Mouse (Mus musculus) neural tube, embryonic 15.5 days (tissue): ENCODE measurements around the gene R3hdm2. TPM values are rescaled to one million over a fixed set of nuclear protein-coding genes. Genes with fewer than 3 reads are reported as not detected.
A peak's percentile ranks its signal among the peaks of the same experiment; 100 is the strongest.

Experiments
- ATAC-seq: fragments of 200-750 bp; cut with Nextera tagmentation; 2 replicates; pipeline ENCODE4 v1.8.0; 2017; ENCODE audit warnings: mild to moderate bottlenecking, moderate TSS enrichment, moderate library complexity; ENCODE audit not compliant: low FRiP score
- H3K27ac ChIP-seq: fragments of 300-500 bp; sonication (generic); replicated peaks from 2 replicates; pipeline ENCODE4 v1.5.1; 2015; ENCODE audit warnings: mild to moderate bottlenecking, inconsistent platforms
- H3K27me3 ChIP-seq: fragments of 300-500 bp; sonication (generic); replicated peaks from 2 replicates; pipeline ENCODE4 v1.6.1; 2015; ENCODE audit warnings: inconsistent platforms
- H3K36me3 ChIP-seq: fragments of 300-500 bp; sonication (generic); 2 replicates; pipeline ENCODE4 v1.6.1; 2015; ENCODE audit warnings: inconsistent platforms
- H3K4me1 ChIP-seq: fragments of 300-500 bp; sonication (generic); 2 replicates; pipeline ENCODE4 v1.6.1; 2015; ENCODE audit warnings: inconsistent platforms
- H3K4me2 ChIP-seq: fragments of 300-500 bp; sonication (generic); 2 replicates; pipeline ENCODE4 v1.6.1; 2015; ENCODE audit warnings: inconsistent platforms, mild to moderate bottlenecking, moderate library complexity
- H3K4me3 ChIP-seq: fragments of 300-500 bp; sonication (generic); replicated peaks from 2 replicates; pipeline ENCODE4 v1.5.1; 2015; ENCODE audit warnings: mild to moderate bottlenecking, inconsistent platforms
- H3K9ac ChIP-seq: fragments of 300-500 bp; sonication (generic); replicated peaks from 2 replicates; pipeline ENCODE4 v1.6.1; 2015; ENCODE audit warnings: mild to moderate bottlenecking, inconsistent platforms
- H3K9me3 ChIP-seq: fragments of 300-500 bp; sonication (generic); replicated peaks from 2 replicates; pipeline ENCODE4 v1.6.1; 2016; ENCODE audit warnings: inconsistent platforms
- WGBS: fragments of 180-500 bp; shearing (Covaris S2); methylation state at CpG from one replicate; pipeline ENCODE4 v1.1.7; 2015; ENCODE audit warnings: mixed read lengths; 5-methylcytosine and 5-hydroxymethylcytosine counted together
- polyA plus RNA-seq: library from polyadenylated mRNA; unstranded; fragments of >200 nt; fragmentation: Nextera tagmentation; extraction: Ambion mirVana; gene quantifications from 2 replicates; pipeline ENCODE4 v1.2.1, GENCODE M21; 2015

The R3hdm2 gene
- polyA plus RNA-seq: 30.7 and 34.5 TPM in 2 replicates

DNA sequence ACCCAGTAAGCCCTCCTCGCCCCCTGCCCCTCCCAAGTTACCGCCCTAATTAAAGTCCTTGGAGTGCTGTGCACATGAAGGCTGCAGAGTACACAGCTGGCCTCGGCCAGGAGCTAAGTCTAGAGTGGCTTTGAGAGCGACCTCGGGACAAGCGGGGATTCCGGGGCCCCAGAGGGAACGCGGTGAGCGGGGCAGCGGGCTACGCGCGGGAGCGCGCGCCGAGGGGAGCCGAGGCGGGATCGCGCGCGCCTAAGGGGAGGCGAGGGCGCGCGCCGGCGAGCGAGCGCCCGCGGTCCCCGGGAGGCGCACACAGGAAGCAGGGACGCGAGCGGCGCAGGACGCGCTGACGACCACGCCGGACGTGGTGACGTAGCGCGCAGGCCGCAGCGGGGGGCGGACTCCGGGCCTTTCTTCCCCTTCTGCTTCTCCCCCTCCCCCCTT, at the start of gene R3hdm2:
R3hdm2 (plus strand) TSS at position 77 of the 441 bp plus-strand sequence.
- under 1% methylated on average over 24 of the region's 53 CpGs for WGBS
- H3K27me3 ChIP-seq: no peaks in the 10 kb centered on the region
- H3K9ac ChIP-seq: peak within 1 kb of the TSS; percentile 89
- no peaks in the 10 kb centered on the region for H3K9me3 ChIP-seq
- H3K4me1 ChIP-seq: peaks cover 28% of the 10 kb centered on the region
- peak within 1 kb of the TSS; percentile 69 for H3K4me3 ChIP-seq
- peak; percentile 95 for ATAC-seq
- H3K27ac ChIP-seq: peak within 1 kb of the TSS; percentile 93
- no peaks in the 10 kb centered on the region for H3K36me3 ChIP-seq
- peak within 1 kb of the TSS; percentile 75 for H3K4me2 ChIP-seq

DNA sequence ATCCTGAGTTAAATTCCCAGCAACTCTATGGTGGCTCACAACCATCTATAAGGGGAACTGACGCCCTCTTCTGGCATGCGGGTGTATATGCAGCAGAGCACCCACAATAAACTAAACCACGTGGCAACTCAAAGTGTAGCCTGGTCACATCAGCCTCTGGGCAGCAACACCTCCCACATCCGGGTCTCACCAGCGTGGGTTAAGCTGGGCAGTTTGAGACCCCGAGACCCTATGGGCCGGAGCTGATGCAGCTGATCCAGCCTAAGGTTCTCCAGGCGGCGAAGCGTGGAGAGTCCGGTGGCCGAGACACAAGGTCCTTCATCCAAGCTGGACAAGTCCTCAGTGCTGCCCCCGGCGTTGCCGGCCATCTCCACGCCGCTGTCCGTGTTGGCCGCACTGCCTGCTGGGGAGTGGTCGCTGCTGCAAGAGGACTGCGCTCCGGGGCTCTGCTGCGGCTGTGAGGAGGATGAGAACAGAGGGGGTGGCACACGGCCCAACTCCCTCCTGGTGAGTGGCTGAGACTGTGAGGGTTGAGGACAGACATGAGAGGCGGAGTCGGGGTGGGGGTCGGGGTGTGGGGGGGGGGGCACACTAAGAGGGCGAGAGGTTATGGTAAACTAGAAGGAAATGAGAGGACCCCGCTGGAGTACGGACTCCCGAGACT, 47.8 kb upstream of the R3hdm2 start:
- no peak for ATAC-seq
- Histone ChIP-seq H3K4me1 (no peaks in the 10 kb centered on the region), H3K9me3 (no peaks in the 10 kb centered on the region), H3K9ac (no peak overlapping the region), H3K27ac (no peak overlapping the region), H3K4me2 (peak overlapping the region; percentile 44), H3K4me3 (peak overlapping the region; percentile 19; the same call in 1 of the 2 replicates), H3K27me3 (peaks cover 22% of the 10 kb centered on the region), H3K36me3 (no peaks in the 10 kb centered on the region)
- WGBS: 42% methylated on average over 31 of the region's 31 CpGs

DNA sequence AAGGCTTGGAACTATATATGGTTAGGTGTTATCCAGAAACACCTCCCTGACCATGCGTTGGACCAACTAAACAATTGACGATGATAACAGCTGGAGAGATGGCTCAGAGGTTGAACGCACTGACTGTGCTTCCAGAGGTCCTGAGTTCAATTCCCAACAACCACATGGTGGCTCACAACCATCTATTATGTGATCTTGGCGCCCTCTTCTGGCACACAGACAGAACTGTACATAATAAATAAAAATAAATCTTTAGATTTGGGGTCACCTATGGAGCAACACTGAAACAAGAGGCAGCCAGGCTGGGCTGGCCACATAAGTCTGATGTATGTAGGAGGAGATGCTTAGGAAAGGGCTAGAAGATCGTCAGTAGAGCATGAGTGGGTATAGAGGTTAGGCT, 47.0 kb upstream of the R3hdm2 start:
- Histone ChIP-seq H3K4me3 (no peak overlapping the region), H3K4me2 (no peak overlapping the region), H3K9me3 (no peaks in the 10 kb centered on the region), H3K4me1 (no peaks in the 10 kb centered on the region), H3K9ac (no peak overlapping the region), H3K27ac (no peak overlapping the region), H3K27me3 (peaks cover 14% of the 10 kb centered on the region), H3K36me3 (no peaks in the 10 kb centered on the region)
- WGBS: 69% methylated on average over 5 of the region's 5 CpGs
- ATAC-seq: no peak

DNA sequence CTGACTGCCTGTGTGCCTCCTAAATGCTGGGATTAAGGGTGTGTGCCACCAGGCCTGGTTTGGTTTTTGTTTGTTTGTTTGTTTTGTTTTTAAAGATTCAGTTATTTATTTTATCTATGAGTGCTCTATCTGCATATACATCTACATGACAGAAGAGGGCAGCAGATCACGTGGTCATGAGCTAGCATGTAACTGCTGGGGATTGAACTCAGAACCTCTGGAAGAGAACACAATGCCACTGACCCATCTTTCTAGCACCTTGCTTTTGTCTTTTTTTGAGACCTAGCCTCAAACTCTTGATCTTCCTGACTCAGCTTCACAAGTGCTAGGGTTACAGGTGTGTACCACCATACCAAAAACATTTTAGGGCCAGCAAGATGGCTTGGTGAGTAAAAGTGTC, 44.9 kb upstream of the R3hdm2 start:
- H3K27me3 ChIP-seq: peaks cover 9% of the 10 kb centered on the region
- no peak overlapping the region for H3K27ac ChIP-seq
- H3K9ac ChIP-seq: no peak overlapping the region
- WGBS: 70% methylated on average over 1 of the region's 1 CpGs
- H3K4me1 ChIP-seq: peaks cover 17% of the 10 kb centered on the region
- H3K4me3 ChIP-seq: no peak overlapping the region
- no peaks in the 10 kb centered on the region for H3K36me3 ChIP-seq
- H3K4me2 ChIP-seq: no peak overlapping the region
- no peak for ATAC-seq
- no peaks in the 10 kb centered on the region for H3K9me3 ChIP-seq

DNA sequence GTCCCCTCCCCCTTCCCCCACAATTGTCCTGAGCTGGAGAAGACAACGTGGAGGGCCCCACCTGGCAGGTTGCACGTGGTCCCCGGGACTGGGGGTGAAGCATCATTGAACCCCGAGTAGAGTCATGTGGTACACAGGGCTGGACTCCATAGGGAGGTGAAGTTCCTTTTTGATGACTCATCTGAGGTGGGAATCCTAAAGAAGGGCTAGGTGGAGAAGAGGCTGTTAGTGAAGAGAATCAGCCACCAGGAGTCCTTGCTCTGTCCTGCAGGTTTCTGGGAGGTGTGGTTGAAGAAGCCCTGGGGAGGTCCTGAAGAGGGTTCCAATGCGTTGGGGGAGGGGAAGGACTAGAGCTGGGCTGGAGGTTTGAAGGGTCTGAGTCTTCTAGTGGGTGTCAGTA, 43.2 kb upstream of the R3hdm2 start:
- Histone ChIP-seq H3K4me3 (no peak overlapping the region), H3K9me3 (no peaks in the 10 kb centered on the region), H3K27ac (no peak overlapping the region), H3K36me3 (no peaks in the 10 kb centered on the region), H3K4me1 (peaks cover 31% of the 10 kb centered on the region), H3K27me3 (peaks cover 25% of the 10 kb centered on the region), H3K4me2 (no peak overlapping the region), H3K9ac (no peak overlapping the region)
- 75% methylated on average over 5 of the region's 5 CpGs for WGBS
- ATAC-seq: no peak

DNA sequence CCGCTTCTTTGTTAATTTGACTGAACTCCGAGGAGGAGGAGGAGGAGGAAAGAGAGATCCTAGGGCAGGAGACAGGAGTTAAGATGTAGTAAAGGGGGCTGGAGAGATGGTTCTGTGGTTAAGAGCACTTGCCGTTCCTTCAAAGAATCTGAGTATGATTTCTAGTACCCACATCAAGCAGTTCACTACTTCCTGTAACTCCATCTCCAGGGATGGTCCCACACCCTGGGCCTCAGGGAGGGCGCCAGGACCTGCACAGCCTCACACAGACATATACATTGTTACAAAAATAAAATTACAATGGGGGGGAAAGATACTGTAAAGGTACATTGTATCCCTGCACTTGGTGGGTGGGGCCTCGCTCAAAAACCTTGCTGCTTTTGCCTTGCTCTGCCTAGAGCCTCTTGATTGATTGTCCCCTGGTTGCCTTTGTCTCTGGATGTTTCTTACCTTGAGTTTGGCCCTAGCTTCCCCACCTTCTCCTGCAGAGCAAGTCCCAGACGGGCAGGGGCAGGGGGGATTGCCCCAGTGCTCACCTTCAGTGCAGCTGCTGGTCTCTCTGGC, 42.5 kb upstream of the R3hdm2 start:
- 87% methylated on average over 6 of the region's 6 CpGs for WGBS
- no peaks in the 10 kb centered on the region for H3K9me3 ChIP-seq
- no peak overlapping the region for H3K9ac ChIP-seq
- no peak for ATAC-seq
- H3K27me3 ChIP-seq: peaks cover 32% of the 10 kb centered on the region
- H3K4me1 ChIP-seq: peaks cover 38% of the 10 kb centered on the region
- no peak overlapping the region for H3K4me2 ChIP-seq
- no peaks in the 10 kb centered on the region for H3K36me3 ChIP-seq
- H3K27ac ChIP-seq: no peak overlapping the region
- H3K4me3 ChIP-seq: no peak overlapping the region

DNA sequence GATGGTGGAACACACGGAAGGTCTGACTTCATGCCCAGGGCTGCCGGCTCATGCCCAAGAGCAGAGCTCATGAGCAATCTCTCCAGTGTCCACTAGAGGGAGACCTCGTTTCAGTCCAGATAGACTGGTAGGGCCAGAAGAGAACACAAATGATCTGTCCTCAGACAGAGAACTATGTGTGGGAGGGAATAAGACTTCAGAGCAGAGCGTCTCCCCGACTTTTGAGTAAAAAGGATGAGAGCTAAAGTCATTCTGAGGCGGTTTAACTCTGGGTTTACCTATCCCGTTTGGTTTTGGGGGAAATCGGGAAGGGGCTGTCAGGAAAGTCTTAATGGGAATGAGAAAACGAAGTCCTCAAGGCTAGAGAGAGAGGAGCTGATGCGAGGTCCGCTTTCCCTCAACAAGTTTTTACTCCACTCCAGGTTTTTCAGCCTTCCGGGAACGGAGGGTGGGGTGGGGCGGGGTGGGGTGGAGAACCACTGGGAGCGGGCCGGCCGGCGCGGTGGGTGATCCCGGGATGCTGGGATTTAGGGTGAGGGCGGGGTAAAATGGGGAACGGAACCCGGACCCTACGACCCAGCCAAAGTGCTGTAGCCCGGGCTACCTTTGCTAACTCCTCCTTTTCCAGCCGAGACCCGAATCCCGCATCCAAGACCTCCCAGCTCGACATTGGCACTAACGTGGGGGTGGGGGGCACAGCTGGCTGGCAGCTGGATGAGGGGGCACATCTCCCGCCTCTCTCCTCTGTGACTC, 41.0 kb upstream of the R3hdm2 start:
- Histone ChIP-seq H3K4me1 (peaks cover 38% of the 10 kb centered on the region), H3K27me3 (peaks cover 32% of the 10 kb centered on the region), H3K9me3 (no peaks in the 10 kb centered on the region), H3K4me3 (peak overlapping the region; percentile 39), H3K27ac (peak overlapping the region; percentile 72), H3K36me3 (no peaks in the 10 kb centered on the region), H3K9ac (0 out of 2 replicates have a peak overlapping the region, but pooled peaks have one; percentile 14), H3K4me2 (peak overlapping the region; percentile 67)
- 0% methylated on average over 26 of the region's 31 CpGs for WGBS
- peak; percentile 76; the same call in 1 of the 2 replicates for ATAC-seq

DNA sequence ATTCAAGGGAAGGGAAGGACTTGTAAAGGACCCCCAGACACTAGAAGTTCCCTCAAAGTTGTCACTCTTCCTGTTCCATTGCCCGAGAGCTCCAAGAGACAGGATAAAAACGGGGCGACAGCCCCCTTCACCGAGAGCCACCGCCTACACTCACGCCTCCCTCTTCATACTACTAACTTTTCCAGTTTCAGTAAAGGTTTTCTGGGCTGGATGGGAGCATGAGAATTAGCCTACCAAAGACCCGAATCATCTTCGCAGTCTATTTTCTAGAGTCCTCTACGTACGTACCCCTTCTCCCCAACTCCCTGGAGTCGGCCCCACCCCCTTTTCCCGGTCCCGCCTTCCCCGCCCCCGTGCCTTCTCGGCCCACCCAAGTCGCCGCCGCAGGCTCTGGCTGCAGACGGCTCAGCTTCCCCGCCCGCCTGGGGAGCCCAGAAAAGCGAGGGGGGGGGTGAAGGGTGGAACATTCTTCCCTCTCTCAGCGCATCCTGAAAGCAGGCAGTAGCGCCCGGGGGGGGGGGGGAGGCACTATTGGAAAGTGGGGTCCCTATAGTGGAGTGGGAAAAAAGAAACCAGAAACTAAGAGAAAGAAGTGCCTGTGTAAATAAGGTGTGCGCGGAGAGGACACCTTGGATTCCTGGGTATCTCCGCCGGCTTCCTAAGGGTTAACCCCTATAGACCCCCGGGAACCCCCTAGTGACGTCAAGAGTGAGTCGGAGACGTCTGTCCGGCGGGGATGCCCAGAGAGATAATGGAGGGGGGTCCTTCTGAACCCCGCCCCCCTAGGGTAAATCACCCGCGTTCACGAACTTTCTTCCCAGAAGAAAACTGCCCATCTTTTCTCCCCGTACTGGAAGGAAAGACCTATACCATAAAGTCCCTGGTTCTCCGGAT, 40.2 kb upstream of the R3hdm2 start:
- H3K4me1 ChIP-seq: peaks cover 38% of the 10 kb centered on the region
- no peaks in the 10 kb centered on the region for H3K9me3 ChIP-seq
- peak overlapping the region; percentile 67 for H3K4me2 ChIP-seq
- H3K36me3 ChIP-seq: no peaks in the 10 kb centered on the region
- H3K9ac ChIP-seq: 0 out of 2 replicates have a peak overlapping the region, but pooled peaks have one; percentile 14
- H3K4me3 ChIP-seq: peak overlapping the region; percentile 39
- H3K27me3 ChIP-seq: peaks cover 32% of the 10 kb centered on the region
- WGBS: 1% methylated on average over 42 of the region's 42 CpGs
- ATAC-seq: no peak
- H3K27ac ChIP-seq: peak overlapping the region; percentile 72

DNA sequence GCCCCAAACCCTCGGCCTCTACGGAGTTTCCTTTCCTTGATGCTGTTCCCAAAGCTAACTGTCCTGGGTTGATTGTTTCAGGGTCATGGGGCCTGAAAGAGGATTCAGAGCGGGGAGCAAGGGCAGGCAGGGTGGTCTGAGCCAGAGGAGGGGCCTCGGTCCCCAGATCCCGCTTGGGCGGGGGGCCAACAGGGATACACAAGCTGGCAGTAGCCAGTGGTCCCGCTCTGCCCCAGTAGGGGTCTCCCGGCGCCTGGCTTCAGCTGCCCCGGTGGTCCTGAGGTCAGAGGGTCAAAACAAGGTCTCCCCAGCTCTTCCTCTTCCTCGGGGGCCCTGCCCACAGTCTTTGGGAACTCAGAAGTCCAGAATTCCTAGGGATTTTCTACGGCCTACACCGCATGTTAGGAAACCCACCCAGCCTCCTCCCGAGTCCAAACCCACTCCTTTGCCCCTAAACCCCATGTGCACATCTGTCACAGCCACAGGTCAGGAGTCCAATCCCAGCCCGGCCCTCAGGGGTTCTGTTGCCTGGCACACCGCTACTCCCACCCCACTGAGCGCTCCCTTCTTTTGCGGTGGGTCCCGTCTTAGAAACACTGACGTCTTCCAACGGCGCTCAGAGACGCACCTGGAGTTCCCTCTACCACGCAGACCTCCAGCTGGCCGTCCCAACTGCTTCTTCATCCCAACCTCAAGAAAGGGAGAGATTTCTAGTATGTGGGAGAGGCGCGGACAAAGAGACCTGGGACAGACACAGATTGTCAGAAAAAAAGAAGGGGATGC, 39.4 kb upstream of the R3hdm2 start:
- ATAC-seq: no peak
- H3K27me3 ChIP-seq: peaks cover 32% of the 10 kb centered on the region
- H3K27ac ChIP-seq: peak overlapping the region; percentile 72
- peaks cover 38% of the 10 kb centered on the region for H3K4me1 ChIP-seq
- H3K9ac ChIP-seq: 0 out of 2 replicates have a peak overlapping the region, but pooled peaks have one; percentile 4
- 1% methylated on average over 27 of the region's 27 CpGs for WGBS
- H3K36me3 ChIP-seq: no peaks in the 10 kb centered on the region
- H3K9me3 ChIP-seq: no peaks in the 10 kb centered on the region
- peak overlapping the region; percentile 39 for H3K4me3 ChIP-seq
- peak overlapping the region; percentile 67 for H3K4me2 ChIP-seq

DNA sequence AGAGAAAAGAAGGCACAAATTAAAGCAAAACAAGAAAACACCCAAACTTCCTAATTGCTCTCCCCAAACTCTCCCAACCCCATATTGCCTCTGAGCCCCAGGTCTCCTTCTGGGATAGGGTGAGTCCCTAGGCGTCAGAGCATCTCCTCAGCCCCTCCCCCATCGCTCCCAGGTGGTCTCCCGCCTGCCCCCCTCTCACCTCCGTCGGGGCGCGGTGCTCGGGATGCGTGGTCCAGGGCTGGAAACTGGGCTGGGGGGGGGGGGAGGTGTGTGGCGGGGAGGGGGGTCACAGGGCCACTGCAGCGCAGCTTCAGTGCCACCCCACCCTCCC, 38.8 kb upstream of the R3hdm2 start:
- Histone ChIP-seq H3K36me3 (no peaks in the 10 kb centered on the region), H3K9me3 (no peaks in the 10 kb centered on the region), H3K27me3 (peaks cover 32% of the 10 kb centered on the region), H3K4me2 (peak overlapping the region; percentile 67), H3K4me1 (peaks cover 38% of the 10 kb centered on the region), H3K9ac (0 out of 2 replicates have a peak overlapping the region, but pooled peaks have one; percentile 2), H3K4me3 (peak overlapping the region; percentile 39), H3K27ac (peak overlapping the region; percentile 54; the same call in 1 of the 2 replicates)
- ATAC-seq: no peak
- WGBS: 0% methylated on average over 10 of the region's 11 CpGs
